Mouse (Mus musculus) MEL (cell line): ENCODE measurements around the gene Zdhhc16.

ENCODE experiments used
- EP300 ChIP-seq, 2 experiments: IDR thresholded peaks; 2 replicates each; pipeline ENCODE4 v1.6.1; 2011; ENCODE audit warnings: improper control_type of control experiment in 2 of 2, low read length in 2 of 2, low read depth in 1 of 2, mild to moderate bottlenecking in 1 of 2
- NRF1 ChIP-seq: IDR thresholded peaks from 2 replicates; pipeline ENCODE4 v1.6.1; 2014; ENCODE audit warnings: low read depth, mild to moderate bottlenecking, inconsistent platforms, low read length, improper control_type of control experiment, moderate library complexity; ENCODE audit not compliant: poor library complexity, insufficient read depth, severe bottlenecking
- POLR2A ChIP-seq, 2 experiments: IDR thresholded peaks; 2 replicates each; pipeline ENCODE4 v1.6.1; 2011 to 2012; ENCODE audit warnings: low read length in 2 of 2, mild to moderate bottlenecking in 2 of 2, control low read depth in 1 of 2, improper control_type of control experiment in 1 of 2, low read depth in 1 of 2, moderate library complexity in 1 of 2; ENCODE audit not compliant: control insufficient read depth in 1 of 2, insufficient read depth in 1 of 2, poor library complexity in 1 of 2
- RAD21 ChIP-seq: IDR thresholded peaks from 2 replicates; pipeline ENCODE4 v1.6.1; 2011; ENCODE audit warnings: mild to moderate bottlenecking, low read depth, low read length, improper control_type of control experiment
- SIN3A ChIP-seq: IDR thresholded peaks from 2 replicates; pipeline ENCODE4 v1.6.1; 2012; ENCODE audit warnings: low read length, improper control_type of control experiment, inconsistent platforms

- TF ChIP-seq EP300 (IDR thresholded peaks at IDR 0.05; ENCODE audit: low read depth in 1 of 2, low read length in 2 of 2): no peak
- no peak for TF ChIP-seq SIN3A
- no peak for TF ChIP-seq NRF1
- no peak for TF ChIP-seq POLR2A (IDR thresholded peaks at IDR 0.05; ENCODE audit: control insufficient read depth in 1 of 2, insufficient read depth in 1 of 2, low read depth in 1 of 2, low read length in 2 of 2, poor library complexity in 1 of 2)
- no peak for TF ChIP-seq RAD21
Observed at GRCm38 (mm10) chr19:41883882-41884281, 49.4 kb upstream of the Zdhhc16 start.
